Mouse (Mus musculus): ENCODE results near the gene Sptb. TPM values are rescaled to one million over a fixed set of nuclear protein-coding genes. Genes with fewer than 3 reads are reported as not detected.

The Sptb gene
- polyA plus RNA-seq, 1 experiment from 2014 or later, result 0.37 TPM

GRCm38 (mm10) chr12:76718384-76718783 is 8.0 kb upstream of the Sptb start:
- Histone ChIP-seq H3K27me3 (ENCODE audit: insufficient read depth, low read length) (no peaks in the 10 kb centered on the region), H3K36me3 (ENCODE audit: insufficient read depth, low read length) (no peaks in the 10 kb centered on the region), H3K9me3 (replicated peaks; ENCODE audit: low read length) (no peaks in the 10 kb centered on the region), H3K4me1 (replicated peaks; ENCODE audit: insufficient read depth, low read length) (no peaks in the 10 kb centered on the region), H3K4me3 (replicated peaks; ENCODE audit: low read depth, low read length) (no peak overlapping the region), H3K27ac (no peak overlapping the region), H3K9ac (ENCODE audit: low read depth, low read length) (no peak overlapping the region), H3K4me2 (ENCODE audit: low read length) (no peak overlapping the region)
- WGBS, result 82% methylated on average over 4 of the region's 4 CpGs
- DNase-seq (ENCODE audit: low spot score) (no peak), ATAC-seq (replicated peaks; ENCODE audit: low FRiP score, low read depth) (no peak)
- TF ChIP-seq CTCF (IDR thresholded peaks at IDR 0.05; ENCODE audit: low read depth), result no peak

GRCm38 (mm10) chr12:76709795-76710350 is 474 bp downstream of the Sptb start:
- Histone ChIP-seq H3K36me3 (ENCODE audit: insufficient read depth, low read length) (no peaks in the 10 kb centered on the region), H3K27me3 (ENCODE audit: insufficient read depth, low read length) (peaks cover 7% of the 10 kb centered on the region), H3K9ac (ENCODE audit: low read depth, low read length) (peak overlapping the region; percentile 59), H3K4me1 (replicated peaks; ENCODE audit: insufficient read depth, low read length) (peaks cover 5% of the 10 kb centered on the region; the same call in 1 of the 2 replicates), H3K4me3 (replicated peaks; ENCODE audit: low read depth, low read length) (peak overlapping the region; percentile 71), H3K9me3 (replicated peaks; ENCODE audit: low read length) (no peaks in the 10 kb centered on the region), H3K27ac (no peak overlapping the region), H3K4me2 (ENCODE audit: low read length) (peak overlapping the region; percentile 100)
- 1% methylated on average over 53 of the region's 55 CpGs for WGBS
- ATAC-seq (replicated peaks; ENCODE audit: low FRiP score, low read depth) (peak; percentile 78), DNase-seq (ENCODE audit: low spot score) (peak; percentile 53)
- TF ChIP-seq CTCF (IDR thresholded peaks at IDR 0.05; ENCODE audit: low read depth), result no peak

GRCm38 (mm10) chr12:76708956-76709794 is 1.2 kb downstream of the Sptb start:
- Histone ChIP-seq H3K9me3 (replicated peaks; ENCODE audit: low read length) (no peaks in the 10 kb centered on the region), H3K9ac (ENCODE audit: low read depth, low read length) (peak overlapping the region; percentile 59), H3K4me3 (replicated peaks; ENCODE audit: low read depth, low read length) (peak overlapping the region; percentile 71), H3K36me3 (ENCODE audit: insufficient read depth, low read length) (no peaks in the 10 kb centered on the region), H3K4me1 (replicated peaks; ENCODE audit: insufficient read depth, low read length) (peaks cover 5% of the 10 kb centered on the region; the same call in 1 of the 2 replicates), H3K4me2 (ENCODE audit: low read length) (peak overlapping the region; percentile 100), H3K27me3 (ENCODE audit: insufficient read depth, low read length) (peaks cover 7% of the 10 kb centered on the region), H3K27ac (no peak overlapping the region)
- WGBS, result 6% methylated on average over 33 of the region's 34 CpGs
- DNase-seq (ENCODE audit: low spot score), result peak; percentile 43
- TF ChIP-seq CTCF (IDR thresholded peaks at IDR 0.05; ENCODE audit: low read depth), result no peak
- peak; percentile 27; the same call in 1 of the 2 replicates for ATAC-seq (replicated peaks; ENCODE audit: low FRiP score, low read depth)

- Histone ChIP-seq H3K27me3 (ENCODE audit: insufficient read depth, low read length) (peaks cover 7% of the 10 kb centered on the region), H3K27ac (no peak overlapping the region), H3K4me3 (replicated peaks; ENCODE audit: low read depth, low read length) (no peak overlapping the region), H3K4me2 (ENCODE audit: low read length) (no peak overlapping the region), H3K4me1 (replicated peaks; ENCODE audit: insufficient read depth, low read length) (peaks cover 5% of the 10 kb centered on the region; the same call in 1 of the 2 replicates), H3K36me3 (ENCODE audit: insufficient read depth, low read length) (no peaks in the 10 kb centered on the region), H3K9ac (ENCODE audit: low read depth, low read length) (no peak overlapping the region), H3K9me3 (replicated peaks; ENCODE audit: low read length) (no peaks in the 10 kb centered on the region)
- 78% methylated on average over 3 of the region's 3 CpGs for WGBS
- ATAC-seq (replicated peaks; ENCODE audit: low FRiP score, low read depth), result no peak
- DNase-seq (ENCODE audit: low spot score), result no peak
- no peak for TF ChIP-seq CTCF (IDR thresholded peaks at IDR 0.05; ENCODE audit: low read depth)
Observed at GRCm38 (mm10) chr12:76708181-76708580, 2.2 kb downstream of the Sptb start.

- Histone ChIP-seq H3K27ac (no peak overlapping the region), H3K9me3 (replicated peaks; ENCODE audit: low read length) (no peaks in the 10 kb centered on the region), H3K4me3 (replicated peaks; ENCODE audit: low read depth, low read length) (no peak overlapping the region), H3K4me1 (replicated peaks; ENCODE audit: insufficient read depth, low read length) (no peaks in the 10 kb centered on the region), H3K4me2 (ENCODE audit: low read length) (no peak overlapping the region), H3K27me3 (ENCODE audit: insufficient read depth, low read length) (no peaks in the 10 kb centered on the region), H3K9ac (ENCODE audit: low read depth, low read length) (no peak overlapping the region), H3K36me3 (ENCODE audit: insufficient read depth, low read length) (no peaks in the 10 kb centered on the region)
- no peak for TF ChIP-seq CTCF (IDR thresholded peaks at IDR 0.05; ENCODE audit: low read depth)
- DNase-seq (ENCODE audit: low spot score) (no peak), ATAC-seq (replicated peaks; ENCODE audit: low FRiP score, low read depth) (no peak)
- WGBS, result 74% methylated on average over 13 of the region's 13 CpGs
Observed at GRCm38 (mm10) chr12:76696380-76696935, 13.9 kb downstream of the Sptb start.

GRCm38 (mm10) chr12:76695773-76696172 is 14.6 kb downstream of the Sptb start:
- Histone ChIP-seq H3K4me1 (replicated peaks; ENCODE audit: insufficient read depth, low read length) (no peaks in the 10 kb centered on the region), H3K27ac (no peak overlapping the region), H3K4me2 (ENCODE audit: low read length) (no peak overlapping the region), H3K36me3 (ENCODE audit: insufficient read depth, low read length) (no peaks in the 10 kb centered on the region), H3K4me3 (replicated peaks; ENCODE audit: low read depth, low read length) (no peak overlapping the region), H3K9me3 (replicated peaks; ENCODE audit: low read length) (no peaks in the 10 kb centered on the region), H3K9ac (ENCODE audit: low read depth, low read length) (no peak overlapping the region), H3K27me3 (ENCODE audit: insufficient read depth, low read length) (no peaks in the 10 kb centered on the region)
- DNase-seq (ENCODE audit: low spot score) (no peak), ATAC-seq (replicated peaks; ENCODE audit: low FRiP score, low read depth) (no peak)
- WGBS, result 70% methylated on average over 5 of the region's 5 CpGs
- no peak for TF ChIP-seq CTCF (IDR thresholded peaks at IDR 0.05; ENCODE audit: low read depth)
